Mouse (Mus musculus) lung, postnatal 0 days (tissue): ENCODE measurements around the gene Babam2. TPM values are rescaled to one million over a fixed set of nuclear protein-coding genes. Genes with fewer than 3 reads are reported as not detected.

Source experiments
- ATAC-seq: fragments of 200-750 bp; cut with Nextera tagmentation; 2 replicates; pipeline ENCODE4 v1.8.0; 2017; ENCODE audit warnings: moderate library complexity
- DNase-seq: peaks from one replicate; pipeline ENCODE4 v3.0.0-alpha.2; 2016; ENCODE audit warnings: low spot score
- H3K27ac ChIP-seq: fragments of 300-500 bp; sonication (generic); 2 replicates; pipeline ENCODE4 v1.5.1; 2014; ENCODE audit warnings: antibody characterized with exemption, mild to moderate bottlenecking, low read length, mixed read lengths
- H3K27me3 ChIP-seq: fragments of 300-500 bp; sonication (generic); replicated peaks from 2 replicates; pipeline ENCODE4 v1.6.1; 2014; ENCODE audit warnings: low read length, mixed read lengths; ENCODE audit not compliant: insufficient read depth
- H3K36me3 ChIP-seq: fragments of 300-500 bp; sonication (generic); 2 replicates; pipeline ENCODE4 v1.6.1; 2014; ENCODE audit warnings: low read length, mixed read lengths; ENCODE audit not compliant: insufficient read depth
- H3K4me1 ChIP-seq: fragments of 300-500 bp; sonication (generic); 2 replicates; pipeline ENCODE4 v1.6.1; 2014; ENCODE audit warnings: antibody characterized with exemption, low read depth, low read length, mixed read lengths; ENCODE audit not compliant: insufficient read depth
- H3K4me2 ChIP-seq: fragments of 300-500 bp; sonication (generic); replicated peaks from 2 replicates; pipeline ENCODE4 v1.6.1; 2014; ENCODE audit warnings: low read depth, mild to moderate bottlenecking, low read length, moderate library complexity, mixed read lengths
- H3K4me3 ChIP-seq: fragments of 300-500 bp; sonication (generic); 2 replicates; pipeline ENCODE4 v1.5.1; 2014; ENCODE audit warnings: low read depth, low read length
- H3K9ac ChIP-seq: fragments of 300-500 bp; sonication (generic); replicated peaks from 2 replicates; pipeline ENCODE4 v1.6.1; 2014; ENCODE audit warnings: low read depth, mild to moderate bottlenecking
- H3K9me3 ChIP-seq: fragments of 300-500 bp; sonication (generic); 2 replicates; pipeline ENCODE4 v1.6.1; 2016; ENCODE audit warnings: low read length, mixed read lengths
- CTCF ChIP-seq: IDR thresholded peaks from 2 replicates; pipeline ENCODE4 v1.5.1; 2016; ENCODE audit warnings: antibody characterized with exemption, mild to moderate bottlenecking
- EP300 ChIP-seq: IDR thresholded peaks from 2 replicates; pipeline ENCODE4 v1.6.1; 2016; ENCODE audit warnings: antibody characterized with exemption, mild to moderate bottlenecking, control low read depth
- WGBS: fragments of 180-500 bp; shearing (Covaris S2); extraction: QIAGEN DNeasy Blood & Tissue Kit; methylation state at CpG from one replicate; pipeline ENCODE4 v1.1.7; 2014; 5-methylcytosine and 5-hydroxymethylcytosine counted together
- polyA plus RNA-seq: library from polyadenylated mRNA; unstranded; fragments of >200 nt; fragmentation: Nextera tagmentation; extraction: Ambion mirVana; gene quantifications from 2 replicates; pipeline ENCODE4 v1.2.1, GENCODE M21; 2015

The Babam2 gene
- polyA plus RNA-seq, 1 experiment from 2014 or later, result 39.4 TPM

- no peak for TF ChIP-seq CTCF
- no peak for TF ChIP-seq EP300
- no peak overlapping the region for H3K9ac ChIP-seq
- H3K4me1 ChIP-seq, result no peaks in the 10 kb centered on the region
- ATAC-seq (no peak), DNase-seq (no peak)
- no peaks in the 10 kb centered on the region for H3K36me3 ChIP-seq
- H3K4me2 ChIP-seq, result no peak overlapping the region
- no peak overlapping the region for H3K27ac ChIP-seq
- H3K4me3 ChIP-seq, result no peak overlapping the region
- H3K27me3 ChIP-seq, result no peaks in the 10 kb centered on the region
- H3K9me3 ChIP-seq, result no peaks in the 10 kb centered on the region
These were observed 4.3 kb upstream of the Babam2 start for GRCm38 (mm10) chr5:31693191-31693590.

GRCm38 (mm10) chr5:31696971-31697643 is 377 bp upstream of the Babam2 start, which contains the start of gene Rbks:
Gene Rbks, minus strand, starts transcription at chr5:31697627.
- WGBS, result 8% methylated on average over 18 of the region's 18 CpGs
- Histone ChIP-seq H3K36me3 (no peaks in the 10 kb centered on the region), H3K27me3 (no peaks in the 10 kb centered on the region), H3K4me3 (peak within 1 kb of the TSS; percentile 76), H3K4me2 (peak within 1 kb of the TSS; percentile 75), H3K27ac (peak within 1 kb of the TSS; percentile 97), H3K4me1 (no peaks in the 10 kb centered on the region), H3K9me3 (no peaks in the 10 kb centered on the region), H3K9ac (peak within 1 kb of the TSS; percentile 90)
- TF ChIP-seq CTCF (0 out of 2 replicates have a peak, but pooled peaks have one; percentile 4), EP300 (peak; percentile 86)
- peak; percentile 25 for ATAC-seq
- DNase-seq, result peak; percentile 66

- Histone ChIP-seq H3K9ac (peak overlapping the region; percentile 90), H3K36me3 (no peaks in the 10 kb centered on the region), H3K4me2 (peak overlapping the region; percentile 75), H3K9me3 (no peaks in the 10 kb centered on the region), H3K4me1 (no peaks in the 10 kb centered on the region), H3K4me3 (peak overlapping the region; percentile 76), H3K27me3 (no peaks in the 10 kb centered on the region), H3K27ac (peak overlapping the region; percentile 97)
- TF ChIP-seq CTCF (no peak), EP300 (peak; percentile 97)
- 2% methylated on average over 16 of the region's 16 CpGs for WGBS
- ATAC-seq, result peak; percentile 85
- DNase-seq, result peak; percentile 96
These were observed 828 bp downstream of the Babam2 start for GRCm38 (mm10) chr5:31698297-31698726.

- ATAC-seq (no peak), DNase-seq (peak; percentile 34)
- 38% methylated on average over 4 of the region's 4 CpGs for WGBS
- no peak overlapping the region for H3K9ac ChIP-seq
- H3K4me2 ChIP-seq, result peak overlapping the region; percentile 75; the same call in 1 of the 2 replicates
- H3K36me3 ChIP-seq, result no peaks in the 10 kb centered on the region
- no peaks in the 10 kb centered on the region for H3K9me3 ChIP-seq
- H3K27ac ChIP-seq, result peak overlapping the region; percentile 2; the same call in 1 of the 2 replicates
- no peak overlapping the region for H3K4me3 ChIP-seq
- no peak for TF ChIP-seq EP300
- TF ChIP-seq CTCF, result no peak
- H3K27me3 ChIP-seq, result no peaks in the 10 kb centered on the region
- no peaks in the 10 kb centered on the region for H3K4me1 ChIP-seq
These were observed 1.4 kb downstream of the Babam2 start for GRCm38 (mm10) chr5:31698931-31699330.

GRCm38 (mm10) chr5:31699397-31699796 is 1.9 kb downstream of the Babam2 start:
- Histone ChIP-seq H3K4me3 (no peak overlapping the region), H3K4me2 (no peak overlapping the region), H3K27ac (peak overlapping the region; percentile 2; the same call in 1 of the 2 replicates), H3K9me3 (no peaks in the 10 kb centered on the region), H3K9ac (no peak overlapping the region), H3K27me3 (no peaks in the 10 kb centered on the region), H3K36me3 (no peaks in the 10 kb centered on the region), H3K4me1 (no peaks in the 10 kb centered on the region)
- TF ChIP-seq EP300 (no peak), CTCF (no peak)
- DNase-seq (no peak), ATAC-seq (no peak)

GRCm38 (mm10) chr5:31704971-31705370 is 7.5 kb downstream of the Babam2 start:
- Histone ChIP-seq H3K9me3 (no peaks in the 10 kb centered on the region), H3K4me2 (no peak overlapping the region), H3K27me3 (no peaks in the 10 kb centered on the region), H3K4me3 (no peak overlapping the region), H3K4me1 (no peaks in the 10 kb centered on the region), H3K9ac (no peak overlapping the region), H3K36me3 (0 out of 2 replicates have a peak, but pooled peaks cover 4% of the 10 kb centered on the region), H3K27ac (no peak overlapping the region)
- DNase-seq (no peak), ATAC-seq (no peak)
- WGBS, result 81% methylated on average over 5 of the region's 5 CpGs
- TF ChIP-seq CTCF (no peak), EP300 (no peak)
